Mouse (Mus musculus) MEL (cell line): Measurements from ENCODE around the gene Cxcl10. TPM values are rescaled to one million over a fixed set of nuclear protein-coding genes. Genes with fewer than 3 reads are reported as not detected.
A peak's percentile ranks its signal among the peaks of the same experiment; 100 is the strongest.

Experiments
- DNase-seq: peaks from one replicate; pipeline ENCODE4 v3.0.0; 2011; ENCODE audit warnings: low read depth, low spot score
- H3K27ac ChIP-seq: 2 replicates; pipeline ENCODE4 v1.5.1; 2012; ENCODE audit warnings: low read depth, mild to moderate bottlenecking, control low read depth, low read length, moderate library complexity; ENCODE audit not compliant: control insufficient read depth
- H3K27me3 ChIP-seq, 2 experiments: fragments of 150-350 bp in 1 of 2; sonication (generic) in 1 of 2; 2 replicates each; pipeline ENCODE4 v1.6.1; 2012; ENCODE audit warnings: low read length in 2 of 2, mild to moderate bottlenecking in 2 of 2, improper control_type of control experiment in 1 of 2, moderate library complexity in 1 of 2; ENCODE audit not compliant: insufficient read depth in 2 of 2, control insufficient read depth in 1 of 2
- H3K36me3 ChIP-seq, 2 experiments: 2 replicates each; pipeline ENCODE4 v1.6.1; 2012 to 2014; ENCODE audit warnings: low read length in 2 of 2, improper control_type of control experiment in 1 of 2, inconsistent platforms in 1 of 2, mild to moderate bottlenecking in 1 of 2; ENCODE audit not compliant: insufficient read depth in 2 of 2, control insufficient read depth in 1 of 2
- H3K4me1 ChIP-seq, 2 experiments: fragments of 150-350 bp in 1 of 2; sonication (generic) in 1 of 2; 2 replicates each; pipeline ENCODE4 v1.6.1; 2012; ENCODE audit warnings: low read length in 2 of 2, improper control_type of control experiment in 1 of 2, mild to moderate bottlenecking in 1 of 2; ENCODE audit not compliant: insufficient read depth in 2 of 2, control insufficient read depth in 1 of 2
- H3K4me3 ChIP-seq, 2 experiments: fragments of 150-350 bp in 1 of 2; sonication (generic) in 1 of 2; 2 replicates each; pipeline ENCODE4 v1.5.1; 2012; ENCODE audit warnings: low read depth in 2 of 2, low read length in 2 of 2, mild to moderate bottlenecking in 2 of 2, moderate library complexity in 2 of 2, control low read depth in 1 of 2, improper control_type of control experiment in 1 of 2; ENCODE audit not compliant: control insufficient read depth in 1 of 2, insufficient read depth in 1 of 2
- H3K79me2 ChIP-seq: 2 replicates; pipeline ENCODE4 v1.6.1; 2012; ENCODE audit warnings: mild to moderate bottlenecking, low read length, moderate library complexity; ENCODE audit not compliant: control insufficient read depth, poor library complexity, insufficient read depth
- H3K9ac ChIP-seq: 2 replicates; pipeline ENCODE4 v1.6.1; 2012; ENCODE audit warnings: low read depth, mild to moderate bottlenecking, control low read depth, low read length, moderate library complexity; ENCODE audit not compliant: control insufficient read depth, poor library complexity, severe bottlenecking
- H3K9me3 ChIP-seq: fragments of 150-350 bp; sonication (generic); replicated peaks from 2 replicates; pipeline ENCODE4 v1.6.1; 2012; ENCODE audit warnings: mild to moderate bottlenecking, low read length, improper control_type of control experiment, moderate library complexity; ENCODE audit not compliant: insufficient read depth
- ELF1 ChIP-seq: IDR thresholded peaks from 2 replicates; pipeline ENCODE4 v1.6.1; 2014; ENCODE audit warnings: low read depth, mild to moderate bottlenecking, inconsistent platforms, low read length, improper control_type of control experiment, moderate library complexity
- EP300 ChIP-seq, 2 experiments: IDR thresholded peaks; 2 replicates each; pipeline ENCODE4 v1.6.1; 2011; ENCODE audit warnings: improper control_type of control experiment in 2 of 2, low read length in 2 of 2, low read depth in 1 of 2, mild to moderate bottlenecking in 1 of 2
- ETS1 ChIP-seq: IDR thresholded peaks from 2 replicates; pipeline ENCODE4 v1.6.1; 2012; ENCODE audit warnings: low read depth, mild to moderate bottlenecking, inconsistent platforms, low read length, improper control_type of control experiment, moderate library complexity
- GABPA ChIP-seq: IDR thresholded peaks from 2 replicates; pipeline ENCODE4 v1.6.1; 2012; ENCODE audit warnings: low read depth, mild to moderate bottlenecking, inconsistent platforms, low read length, improper control_type of control experiment, moderate library complexity
- GATA1 ChIP-seq: IDR thresholded peaks from 2 replicates; pipeline ENCODE4 v1.6.1; 2011; ENCODE audit warnings: low read depth, low read length, improper control_type of control experiment
- MAFK ChIP-seq: IDR thresholded peaks from 2 replicates; pipeline ENCODE4 v1.6.1; 2011; ENCODE audit warnings: low read depth, mild to moderate bottlenecking, low read length, improper control_type of control experiment, borderline replicate concordance
- MAX ChIP-seq: IDR thresholded peaks from 2 replicates; pipeline ENCODE4 v1.6.1; 2011; ENCODE audit warnings: low read length, improper control_type of control experiment
- MAZ ChIP-seq: IDR thresholded peaks from 2 replicates; pipeline ENCODE4 v1.6.1; 2012; ENCODE audit warnings: low read depth, mild to moderate bottlenecking, inconsistent platforms, low read length, improper control_type of control experiment
- MXI1 ChIP-seq: IDR thresholded peaks from 2 replicates; pipeline ENCODE4 v1.6.1; 2011; ENCODE audit warnings: mild to moderate bottlenecking, low read depth, low read length, improper control_type of control experiment
- MYC ChIP-seq: IDR thresholded peaks from 2 replicates; pipeline ENCODE4 v1.6.1; 2011; ENCODE audit warnings: low read depth, mild to moderate bottlenecking, low read length, improper control_type of control experiment, moderate library complexity
- POLR2AphosphoS2 ChIP-seq: IDR thresholded peaks from 2 replicates; pipeline ENCODE4 v1.6.1; 2011; ENCODE audit warnings: low read length, improper control_type of control experiment
- RAD21 ChIP-seq: IDR thresholded peaks from 2 replicates; pipeline ENCODE4 v1.6.1; 2011; ENCODE audit warnings: mild to moderate bottlenecking, low read depth, low read length, improper control_type of control experiment
- SIN3A ChIP-seq: IDR thresholded peaks from 2 replicates; pipeline ENCODE4 v1.6.1; 2012; ENCODE audit warnings: low read length, improper control_type of control experiment, inconsistent platforms
- SMC3 ChIP-seq: IDR thresholded peaks from 2 replicates; pipeline ENCODE4 v1.6.1; 2011; ENCODE audit warnings: low read depth, low read length, improper control_type of control experiment
- TAL1 ChIP-seq: IDR thresholded peaks from 2 replicates; pipeline ENCODE4 v1.6.1; 2012; ENCODE audit warnings: mild to moderate bottlenecking, inconsistent platforms, low read length, moderate library complexity, mixed read lengths
- USF2 ChIP-seq, 2 experiments: IDR thresholded peaks; 2 replicates each; pipeline ENCODE4 v1.6.1; 2011 to 2012; ENCODE audit warnings: improper control_type of control experiment in 2 of 2, low read length in 2 of 2, borderline replicate concordance in 1 of 2, inconsistent platforms in 1 of 2, low read depth in 1 of 2, mild to moderate bottlenecking in 1 of 2; ENCODE audit not compliant: insufficient read depth in 1 of 2
- ZC3H11A ChIP-seq: IDR thresholded peaks from 2 replicates; pipeline ENCODE4 v1.6.1; 2012; ENCODE audit warnings: low read depth, mild to moderate bottlenecking, inconsistent platforms, low read length, improper control_type of control experiment
- ZKSCAN1 ChIP-seq: IDR thresholded peaks from 2 replicates; pipeline ENCODE4 v1.6.1; 2012; ENCODE audit warnings: low read depth, mild to moderate bottlenecking, inconsistent platforms, low read length, improper control_type of control experiment, moderate library complexity
- polyA plus RNA-seq, 2 experiments: library from polyadenylated mRNA; stranded (reverse) in 1 of 2; unstranded in 1 of 2; fragments of >175 nt in 1 of 2; fragments of >200 nt in 1 of 2; gene quantifications; 2 replicates each; pipeline versions ENCODE4 v1.2.1 to v1.2.4; 2012; ENCODE audit warnings: low replicate concordance in 2 of 2, low read depth in 1 of 2; ENCODE audit not compliant: insufficient read length in 2 of 2, insufficient read depth in 1 of 2, missing spikeins in 1 of 2
- total RNA-seq: library from RNA; depleted of rRNA; stranded (reverse); fragments of 300-350 nt; gene quantifications from 2 replicates; pipeline ENCODE4 v1.2.3, GENCODE M21; 2012

The Cxcl10 gene
- total and polyA plus RNA-seq, 3 experiments, result 0.11 TPM; not detected in 2

GRCm38 (mm10) chr5:92336743-92337142 is 11.9 kb downstream of the Cxcl10 start:
- H3K9ac ChIP-seq, result no peak overlapping the region
- TF ChIP-seq ZKSCAN1 (no peak), GABPA (no peak), POLR2AphosphoS2 (no peak), MAZ (no peak), SMC3 (no peak), TAL1 (no peak)
- H3K9me3 ChIP-seq, result no peaks in the 10 kb centered on the region
- H3K27ac ChIP-seq, result no peak overlapping the region
- DNase-seq, result no peak
- peaks cover 0 to 7% of the 10 kb centered on the region in 2 experiments; a peak in 2 of 4 replicates for H3K4me1 ChIP-seq
- H3K79me2 ChIP-seq, result no peaks in the 10 kb centered on the region
- H3K27me3 ChIP-seq, result peaks cover 2 to 12% of the 10 kb centered on the region in 2 experiments; a peak in 3 of 4 replicates
- H3K36me3 ChIP-seq, result peaks cover 0 to 6% of the 10 kb centered on the region in 2 experiments; a peak in 1 of 4 replicates
- no peak overlapping the region for H3K4me3 ChIP-seq

- no peaks in the 10 kb centered on the region for H3K79me2 ChIP-seq
- 0 out of 2 replicates have a peak, but pooled peaks have one; percentile 45 for TF ChIP-seq MAX
- no peak for TF ChIP-seq RAD21
- TF ChIP-seq ELF1, result no peak
- TF ChIP-seq GATA1, result peak; percentile 47; the same call in 1 of the 2 replicates
- no peak for TF ChIP-seq ZC3H11A
- TF ChIP-seq SIN3A, result peak; percentile 44; the same call in 1 of the 2 replicates
- peak; percentile 59; the same call in 1 of the 2 replicates for TF ChIP-seq MXI1
- peak; percentile 50; the same call in 1 of the 2 replicates for TF ChIP-seq MYC
- TF ChIP-seq EP300 (IDR thresholded peaks at IDR 0.05; ENCODE audit: low read depth in 1 of 2, low read length in 2 of 2), result peak in 1 of 2 experiments; percentile 63; a peak in 2 of 4 replicates
- 0 out of 2 replicates have a peak, but pooled peaks have one; percentile 38 for TF ChIP-seq MAFK
- TF ChIP-seq ETS1, result peak; percentile 81
- no peak for TF ChIP-seq USF2 (IDR thresholded peaks at IDR 0.05; ENCODE audit: borderline replicate concordance in 1 of 2, insufficient read depth in 1 of 2, low read depth in 1 of 2, low read length in 2 of 2)
- TF ChIP-seq, all 39 proteins: peak for 8
- no peaks in the 10 kb centered on the region for H3K9me3 ChIP-seq
- peak overlapping the region; percentile 49 to 74 for H3K4me3 ChIP-seq
- no peak overlapping the region for H3K27ac ChIP-seq
- peak; percentile 52 for DNase-seq
- H3K36me3 ChIP-seq, result peaks cover 0 to 6% of the 10 kb centered on the region in 2 experiments; a peak in 1 of 4 replicates
- H3K9ac ChIP-seq, result peak overlapping the region; percentile 62
- H3K27me3 ChIP-seq, result peaks cover 2 to 5% of the 10 kb centered on the region in 2 experiments
- H3K4me1 ChIP-seq, result peaks cover 0 to 10% of the 10 kb centered on the region in 2 experiments; a peak in 2 of 4 replicates
Observed at GRCm38 (mm10) chr5:92332359-92332840, 16.3 kb downstream of the Cxcl10 start.
